In the genomic region with DNA sequence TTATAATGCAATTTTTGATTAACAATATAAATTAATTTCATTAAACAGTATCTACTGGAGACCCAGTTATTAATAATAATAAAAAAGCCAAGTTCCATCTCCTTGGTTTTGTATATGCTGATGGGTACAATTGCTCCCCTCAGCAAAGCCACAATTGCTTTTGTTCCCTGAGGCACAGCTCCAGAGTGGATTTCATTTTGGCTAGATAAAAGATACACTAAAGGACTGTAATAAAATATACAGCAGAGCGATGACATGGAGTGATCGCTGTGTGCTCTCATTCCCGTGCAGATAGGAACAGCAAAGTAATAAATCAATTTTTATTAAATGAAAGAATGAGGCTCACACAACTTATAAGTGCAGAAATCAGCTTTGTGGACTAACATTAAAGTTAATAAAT, we compare ENCODE assay signal across 24 mouse cellular contexts.
DNase-seq lines count a peak whose midpoint lies in the region; ATAC-seq and TF ChIP-seq lines count a peak whose summit lies in the region.
"Had no signal": no experiment of that assay in that cellular context is flagged by ENCODE, and none has a peak within 500 bp of the region (broad histone marks: within the 10 kb centered on the region; RNA-seq: fewer than 3 reads in every experiment).

No protein-coding gene starts in this region.

- no peak overlapping the region for H3K4me3 ChIP-seq in hindbrain, embryonic 13.5 days
- H3K4me3 ChIP-seq in hindbrain, embryonic 11.5 days (ENCODE audit: low read depth, low read length), result no peak overlapping the region
- H3K4me3 ChIP-seq in hindbrain, postnatal 0 days (ENCODE audit: low read length), result no peak overlapping the region
- H3K4me3 ChIP-seq in hindbrain, embryonic 10.5 days, result no peak overlapping the region
- H3K4me3 ChIP-seq in neural tube, embryonic 14.5 days (ENCODE audit: low read depth, low read length), result no peak overlapping the region
- H3K4me3 ChIP-seq: embryonic facial prominence, embryonic 10.5 days; embryonic facial prominence, embryonic 12.5 days; forebrain, embryonic 13.5 days; forebrain, embryonic 15.5 days had no signal

- H3K9ac ChIP-seq in hindbrain, embryonic 13.5 days, result no peak overlapping the region
- no peak overlapping the region for H3K9ac ChIP-seq in hindbrain, embryonic 11.5 days (ENCODE audit: low read depth, low read length)
- no peak overlapping the region for H3K9ac ChIP-seq in hindbrain, postnatal 0 days (replicated peaks; ENCODE audit: low read length)
- H3K9ac ChIP-seq in neural tube, embryonic 14.5 days (replicated peaks; ENCODE audit: low read depth, low read length), result no peak overlapping the region
- H3K9ac ChIP-seq: embryonic facial prominence, embryonic 12.5 days; forebrain, embryonic 13.5 days; forebrain, embryonic 15.5 days had no signal

- no peaks in the 10 kb centered on the region for H3K36me3 ChIP-seq in hindbrain, embryonic 13.5 days
- no peaks in the 10 kb centered on the region for H3K36me3 ChIP-seq in hindbrain, embryonic 11.5 days (ENCODE audit: control insufficient read depth, insufficient read depth, low read length)
- no peaks in the 10 kb centered on the region for H3K36me3 ChIP-seq in hindbrain, postnatal 0 days (ENCODE audit: insufficient read depth, low read length)
- no peaks in the 10 kb centered on the region for H3K36me3 ChIP-seq in hindbrain, embryonic 10.5 days
- no peaks in the 10 kb centered on the region for H3K36me3 ChIP-seq in neural tube, embryonic 14.5 days (ENCODE audit: control insufficient read depth, insufficient read depth, low read length)
- H3K36me3 ChIP-seq: embryonic facial prominence, embryonic 10.5 days; embryonic facial prominence, embryonic 12.5 days; forebrain, embryonic 15.5 days; G1E had no signal

- no peaks in the 10 kb centered on the region for H3K9me3 ChIP-seq in hindbrain, embryonic 13.5 days
- H3K9me3 ChIP-seq in hindbrain, embryonic 11.5 days (ENCODE audit: control insufficient read depth, low read length), result no peaks in the 10 kb centered on the region
- no peaks in the 10 kb centered on the region for H3K9me3 ChIP-seq in hindbrain, postnatal 0 days (ENCODE audit: low read length)
- H3K9me3 ChIP-seq in hindbrain, embryonic 10.5 days, result no peaks in the 10 kb centered on the region
- no peaks in the 10 kb centered on the region for H3K9me3 ChIP-seq in neural tube, embryonic 14.5 days (ENCODE audit: control insufficient read depth, low read length)
- H3K9me3 ChIP-seq: embryonic facial prominence, embryonic 10.5 days; embryonic facial prominence, embryonic 12.5 days; forebrain, embryonic 13.5 days; forebrain, embryonic 15.5 days had no signal

- DNase-seq in hindbrain, embryonic 11.5 days (ENCODE audit: low spot score), result no peak
- no peak for DNase-seq in hindbrain, postnatal 0 days (ENCODE audit: low spot score)
- no peak for DNase-seq in hindbrain, embryonic 10.5 days (ENCODE audit: low spot score)
- no peak for DNase-seq in liver
- DNase-seq: adrenal gland, adult 8-10 months; adrenal gland, postnatal 14 days; adrenal gland, postnatal 36 days; B cell, adult 2 months; cerebellum, adult 11-12 months; cerebellum, adult 2 months; cerebellum, adult 9-10 months; cerebellum, postnatal 10 days; cerebellum, postnatal 25 days had no signal

- no peaks in the 10 kb centered on the region for H3K4me1 ChIP-seq in hindbrain, embryonic 13.5 days (replicated peaks)
- no peaks in the 10 kb centered on the region for H3K4me1 ChIP-seq in hindbrain, embryonic 11.5 days (replicated peaks; ENCODE audit: control insufficient read depth, insufficient read depth, low read length)
- H3K4me1 ChIP-seq in hindbrain, postnatal 0 days (ENCODE audit: insufficient read depth, low read length), result no peaks in the 10 kb centered on the region
- H3K4me1 ChIP-seq in hindbrain, embryonic 10.5 days (replicated peaks), result no peaks in the 10 kb centered on the region
- H3K4me1 ChIP-seq in neural tube, embryonic 14.5 days (ENCODE audit: control insufficient read depth, insufficient read depth, low read length), result no peaks in the 10 kb centered on the region
- H3K4me1 ChIP-seq: embryonic facial prominence, embryonic 10.5 days; embryonic facial prominence, embryonic 12.5 days; forebrain, embryonic 13.5 days; forebrain, embryonic 15.5 days had no signal

- TF ChIP-seq CTCF in hindbrain, postnatal 0 days (IDR thresholded peaks at IDR 0.05; ENCODE audit: low read depth), result no peak

- no peak overlapping the region for H3K27ac ChIP-seq in hindbrain, embryonic 13.5 days
- no peak overlapping the region for H3K27ac ChIP-seq in hindbrain, embryonic 11.5 days (ENCODE audit: low read depth, low read length)
- no peak overlapping the region for H3K27ac ChIP-seq in hindbrain, postnatal 0 days
- H3K27ac ChIP-seq in hindbrain, embryonic 10.5 days, result no peak overlapping the region
- H3K27ac ChIP-seq in neural tube, embryonic 14.5 days (ENCODE audit: low read depth, low read length), result no peak overlapping the region
- H3K27ac ChIP-seq: embryonic facial prominence, embryonic 10.5 days; embryonic facial prominence, embryonic 12.5 days; forebrain, embryonic 13.5 days; forebrain, embryonic 15.5 days had no signal

- H3K27me3 ChIP-seq in hindbrain, embryonic 13.5 days, result no peaks in the 10 kb centered on the region
- no peaks in the 10 kb centered on the region for H3K27me3 ChIP-seq in hindbrain, embryonic 11.5 days (ENCODE audit: control insufficient read depth, insufficient read depth, low read length)
- H3K27me3 ChIP-seq in hindbrain, postnatal 0 days (ENCODE audit: insufficient read depth, low read length), result no peaks in the 10 kb centered on the region
- no peaks in the 10 kb centered on the region for H3K27me3 ChIP-seq in hindbrain, embryonic 10.5 days (ENCODE audit: insufficient read depth, poor library complexity, severe bottlenecking)
- H3K27me3 ChIP-seq in neural tube, embryonic 14.5 days (ENCODE audit: control insufficient read depth, insufficient read depth, low read length), result no peaks in the 10 kb centered on the region
- H3K27me3 ChIP-seq: CH12.LX; embryonic facial prominence, embryonic 12.5 days; forebrain, embryonic 13.5 days; forebrain, embryonic 15.5 days; Patski had no signal

- 68% methylated on average over 3 of the region's 3 CpGs for WGBS in hindbrain, embryonic 13.5 days
- WGBS in hindbrain, embryonic 11.5 days, result 92% methylated on average over 3 of the region's 3 CpGs
- 59% methylated on average over 3 of the region's 3 CpGs for WGBS in hindbrain, postnatal 0 days
- 94% methylated on average over 3 of the region's 3 CpGs for WGBS in hindbrain, embryonic 10.5 days
- WGBS in neural tube, embryonic 14.5 days, result 37% methylated on average over 3 of the region's 3 CpGs

- H3K4me2 ChIP-seq in hindbrain, embryonic 13.5 days, result no peak overlapping the region
- H3K4me2 ChIP-seq in hindbrain, embryonic 11.5 days (replicated peaks; ENCODE audit: low read depth, low read length), result no peak overlapping the region
- H3K4me2 ChIP-seq in hindbrain, postnatal 0 days (ENCODE audit: low read depth, low read length), result no peak overlapping the region
- no peak overlapping the region for H3K4me2 ChIP-seq in neural tube, embryonic 14.5 days (ENCODE audit: low read depth, low read length)
- H3K4me2 ChIP-seq: embryonic facial prominence, embryonic 12.5 days; forebrain, embryonic 13.5 days; forebrain, embryonic 15.5 days had no signal

- ATAC-seq in hindbrain, embryonic 13.5 days (ENCODE audit: low FRiP score), result peak; percentile 57; the same call in 1 of the 2 replicates
- no peak for ATAC-seq in hindbrain, embryonic 11.5 days (ENCODE audit: low FRiP score)
- ATAC-seq in hindbrain, postnatal 0 days, result 0 out of 2 replicates have a peak, but pooled peaks have one; percentile 15
- ATAC-seq in neural tube, embryonic 14.5 days (ENCODE audit: low read depth), result peak; percentile 69
- ATAC-seq: activated CD4-positive, CD25-positive, alpha-beta regulatory T cell, adult 4 months; CD4-positive, CD25-positive, alpha-beta regulatory T cell, adult 4 months; forebrain, embryonic 13.5 days; forebrain, embryonic 15.5 days; Patski had no signal
